In the genomic region with DNA sequence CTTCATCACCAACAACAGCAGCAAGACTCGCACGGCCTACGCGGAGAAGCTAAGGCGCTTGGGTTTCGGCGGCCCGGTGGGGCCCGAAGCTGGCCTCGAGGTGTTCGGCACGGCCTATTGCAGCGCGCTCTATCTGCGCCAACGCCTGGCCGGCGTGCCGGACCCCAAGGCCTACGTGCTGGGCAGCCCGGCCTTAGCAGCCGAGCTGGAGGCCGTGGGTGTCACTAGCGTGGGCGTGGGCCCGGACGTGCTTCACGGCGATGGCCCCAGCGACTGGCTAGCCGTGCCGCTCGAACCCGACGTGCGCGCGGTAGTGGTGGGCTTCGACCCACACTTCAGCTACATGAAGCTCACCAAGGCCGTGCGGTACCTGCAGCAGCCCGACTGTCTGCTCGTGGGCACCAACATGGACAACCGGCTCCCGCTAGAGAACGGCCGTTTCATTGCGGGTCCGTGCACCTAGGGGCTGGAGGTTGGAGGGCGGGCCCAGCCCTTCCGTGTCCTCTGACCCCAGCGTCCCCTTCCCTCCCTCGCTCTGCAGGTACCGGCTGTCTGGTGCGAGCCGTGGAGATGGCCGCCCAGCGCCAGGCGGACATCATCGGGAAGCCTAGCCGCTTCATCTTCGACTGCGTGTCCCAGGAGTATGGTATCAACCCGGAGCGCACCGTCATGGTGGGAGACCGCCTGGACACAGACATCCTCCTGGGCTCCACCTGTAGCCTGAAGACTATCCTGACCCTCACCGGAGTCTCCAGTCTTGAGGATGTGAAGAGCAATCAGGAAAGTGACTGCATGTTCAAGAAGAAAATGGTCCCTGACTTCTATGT, we compare ENCODE assay signal across 8 mouse cellular contexts. TPM values are rescaled to one million over a fixed set of nuclear protein-coding genes. Genes with fewer than 3 reads are reported as not detected.
A peak's percentile ranks its signal among the peaks of the same experiment; 100 is the strongest.
DNase-seq lines count a peak whose midpoint lies in the region; ATAC-seq and TF ChIP-seq lines count a peak whose summit lies in the region.

No protein-coding gene starts in this region.

- no peak; the same call in 1 of the 2 replicates for TF ChIP-seq CTCF in stomach, postnatal 0 days (IDR thresholded peaks at IDR 0.05; ENCODE audit: low read depth)

- H3K27ac ChIP-seq in forebrain, embryonic 15.5 days (replicated peaks): peak overlapping the region; percentile 90
- H3K27ac ChIP-seq in kidney, embryonic 16.5 days (ENCODE audit: low read length): peak overlapping the region; percentile 78
- H3K27ac ChIP-seq in stomach, postnatal 0 days (replicated peaks): peak overlapping the region; percentile 89

- TF ChIP-seq EP300 in stomach, postnatal 0 days (optimal IDR thresholded peaks at IDR 0.05): no peak

- under 1% methylated on average over 66 of the region's 68 CpGs for WGBS in forebrain, embryonic 15.5 days
- WGBS in kidney, embryonic 16.5 days: under 1% methylated on average over 68 of the region's 68 CpGs
- 1% methylated on average over 66 of the region's 68 CpGs for WGBS in stomach, postnatal 0 days

- H3K4me2 ChIP-seq in forebrain, embryonic 15.5 days (replicated peaks): peak overlapping the region; percentile 87
- H3K4me2 ChIP-seq in kidney, embryonic 16.5 days (replicated peaks; ENCODE audit: low read depth, low read length): peak overlapping the region; percentile 96
- H3K4me2 ChIP-seq in stomach, postnatal 0 days (replicated peaks; ENCODE audit: low read depth): peak overlapping the region; percentile 97

- H3K9me3 ChIP-seq in forebrain, embryonic 15.5 days: no peaks in the 10 kb centered on the region
- no peaks in the 10 kb centered on the region for H3K9me3 ChIP-seq in kidney, embryonic 16.5 days (ENCODE audit: low read length)
- no peaks in the 10 kb centered on the region for H3K9me3 ChIP-seq in stomach, postnatal 0 days (ENCODE audit: control insufficient read depth, low read length)

- peaks cover 20% of the 10 kb centered on the region for H3K36me3 ChIP-seq in forebrain, embryonic 15.5 days
- peaks cover 20% of the 10 kb centered on the region; the same call in 1 of the 2 replicates for H3K36me3 ChIP-seq in kidney, embryonic 16.5 days (ENCODE audit: insufficient read depth, low read length)
- H3K36me3 ChIP-seq in stomach, postnatal 0 days (ENCODE audit: control insufficient read depth, insufficient read depth, low read length): peaks cover 12% of the 10 kb centered on the region; the same call in 1 of the 2 replicates

- peaks cover 32% of the 10 kb centered on the region for H3K4me1 ChIP-seq in forebrain, embryonic 15.5 days
- H3K4me1 ChIP-seq in kidney, embryonic 16.5 days (ENCODE audit: insufficient read depth, low read length): peaks cover 39% of the 10 kb centered on the region
- H3K4me1 ChIP-seq in stomach, postnatal 0 days (replicated peaks; ENCODE audit: control insufficient read depth, insufficient read depth): 0 out of 2 replicates have a peak, but pooled peaks cover 6% of the 10 kb centered on the region

- ATAC-seq in forebrain, embryonic 15.5 days (replicated peaks): peak; percentile 1; the same call in 1 of the 2 replicates
- peak; percentile 21; the same call in 1 of the 2 replicates for ATAC-seq in kidney, embryonic 16.5 days (ENCODE audit: low FRiP score, low TSS enrichment)
- no peak; the same call in 1 of the 2 replicates for ATAC-seq in stomach, postnatal 0 days (ENCODE audit: low FRiP score, low TSS enrichment)

- peak overlapping the region; percentile 75 for H3K9ac ChIP-seq in forebrain, embryonic 15.5 days (replicated peaks)
- peak overlapping the region; percentile 90 for H3K9ac ChIP-seq in kidney, embryonic 16.5 days (replicated peaks; ENCODE audit: low read length)
- H3K9ac ChIP-seq in stomach, postnatal 0 days (ENCODE audit: low read length): peak overlapping the region; percentile 87

- peak overlapping the region; percentile 82 for H3K4me3 ChIP-seq in forebrain, embryonic 15.5 days
- peak overlapping the region; percentile 85 for H3K4me3 ChIP-seq in kidney, embryonic 16.5 days (ENCODE audit: low read length)
- H3K4me3 ChIP-seq in stomach, postnatal 0 days (ENCODE audit: low read depth, low read length): peak overlapping the region; percentile 78

- DNase-seq in adrenal gland, adult (ENCODE audit: inconsistent age in 2 of 2, low spot score in 1 of 2): peak; percentile 72 to 80
- DNase-seq in adrenal gland, postnatal 4 days (ENCODE audit: low spot score in 2 of 2): no peak
- peak; percentile 31 for DNase-seq in urinary bladder, postnatal 25 days (ENCODE audit: low spot score)
- DNase-seq in urinary bladder, postnatal 36 days (ENCODE audit: low spot score in 2 of 2): no peak
- peak; percentile 26 for DNase-seq in mesoderm, embryonic 11.5 days (ENCODE audit: low read depth, low spot score)
- peak; percentile 56 for DNase-seq in stomach, postnatal 0 days (ENCODE audit: low spot score)

- H3K27me3 ChIP-seq in forebrain, embryonic 15.5 days: no peaks in the 10 kb centered on the region
- no peaks in the 10 kb centered on the region for H3K27me3 ChIP-seq in kidney, embryonic 16.5 days (ENCODE audit: insufficient read depth, low read length)
- H3K27me3 ChIP-seq in stomach, postnatal 0 days (ENCODE audit: control insufficient read depth, insufficient read depth, low read length): no peaks in the 10 kb centered on the region

RNA-seq across cellular contexts. Expression of gene Pgp, which starts 0.7 kb away (rescaled TPM):
- total RNA-seq in adrenal gland, postnatal 4 days (2021): 10 to 100 TPM; 44.6 to 46.4 TPM
- 51.0 and 54.0 TPM in 2 replicates for polyA plus RNA-seq in forebrain, embryonic 15.5 days (2015; fragmentation: Nextera tagmentation; extraction: Ambion mirVana)
- 55.5 and 55.6 TPM in 2 replicates for polyA plus RNA-seq in kidney, embryonic 16.5 days (2015; fragmentation: Nextera tagmentation; extraction: Ambion mirVana)
- polyA plus RNA-seq in stomach, postnatal 0 days (2015; fragmentation: Nextera tagmentation; extraction: Ambion mirVana): 45.4 and 48.9 TPM in 2 replicates

RNA-seq across cellular contexts. Expression of gene E4f1, which starts 0.8 kb away (rescaled TPM):
- total RNA-seq in adrenal gland, postnatal 4 days (2021): 10 to 100 TPM; 31.8 to 35.1 TPM
- 44.0 and 44.9 TPM in 2 replicates for polyA plus RNA-seq in forebrain, embryonic 15.5 days (2015; fragmentation: Nextera tagmentation; extraction: Ambion mirVana)
- 38.1 TPM in 2 replicates for polyA plus RNA-seq in kidney, embryonic 16.5 days (2015; fragmentation: Nextera tagmentation; extraction: Ambion mirVana)
- 12.0 and 12.5 TPM in 2 replicates for polyA plus RNA-seq in stomach, postnatal 0 days (2015; fragmentation: Nextera tagmentation; extraction: Ambion mirVana)

RNA-seq across cellular contexts. Expression of gene Bricd5, which starts 2.8 kb away (rescaled TPM):
- under 1 TPM; 0.50 to 0.93 TPM for total RNA-seq in adrenal gland, postnatal 4 days (2021)
- 0.40 TPM in 1 of 2 replicates, not detected in the other for polyA plus RNA-seq in forebrain, embryonic 15.5 days (2015; fragmentation: Nextera tagmentation; extraction: Ambion mirVana)
- 0.42 and 1.6 TPM in 2 replicates for polyA plus RNA-seq in kidney, embryonic 16.5 days (2015; fragmentation: Nextera tagmentation; extraction: Ambion mirVana)
- 0.13 TPM in 1 of 2 replicates, not detected in the other for polyA plus RNA-seq in stomach, postnatal 0 days (2015; fragmentation: Nextera tagmentation; extraction: Ambion mirVana)

RNA-seq across cellular contexts. Expression of gene Mlst8, which starts 8.0 kb away (rescaled TPM):
- 10 to 100 TPM; 28.0 to 30.0 TPM for total RNA-seq in adrenal gland, postnatal 4 days (2021)
- 35.2 and 36.4 TPM in 2 replicates for polyA plus RNA-seq in forebrain, embryonic 15.5 days (2015; fragmentation: Nextera tagmentation; extraction: Ambion mirVana)
- 39.3 and 40.2 TPM in 2 replicates for polyA plus RNA-seq in kidney, embryonic 16.5 days (2015; fragmentation: Nextera tagmentation; extraction: Ambion mirVana)
- 12.4 and 13.4 TPM in 2 replicates for polyA plus RNA-seq in stomach, postnatal 0 days (2015; fragmentation: Nextera tagmentation; extraction: Ambion mirVana)

RNA-seq across cellular contexts. Expression of gene Caskin1, which starts 17.5 kb away (rescaled TPM):
- 10 to 100 TPM; 62.4 to 65.2 TPM for total RNA-seq in adrenal gland, postnatal 4 days (2021)
- 25.6 and 26.4 TPM in 2 replicates for polyA plus RNA-seq in forebrain, embryonic 15.5 days (2015; fragmentation: Nextera tagmentation; extraction: Ambion mirVana)
- polyA plus RNA-seq in kidney, embryonic 16.5 days (2015; fragmentation: Nextera tagmentation; extraction: Ambion mirVana): 1.5 and 2.2 TPM in 2 replicates
- polyA plus RNA-seq in stomach, postnatal 0 days (2015; fragmentation: Nextera tagmentation; extraction: Ambion mirVana): 0.84 and 1.3 TPM in 2 replicates

Comparison
In these comparisons a context has a peak if more than half of its experiments do, and no peak if none do; other contexts are left out.
1. DNase-seq: peak in adrenal gland, adult (2 of 2), urinary bladder, postnatal 25 days (single experiment), mesoderm, embryonic 11.5 days (single experiment) and stomach, postnatal 0 days (single experiment); none in adrenal gland, postnatal 4 days (0 of 2) and urinary bladder, postnatal 36 days (0 of 2).
2. Peak in every context shown above with its lines, with median percentiles within 50 percentile points of each other: H3K27ac ChIP-seq, H3K4me2 ChIP-seq, H3K4me3 ChIP-seq and H3K9ac ChIP-seq.